Comparison of ENCODE assay signal across 9 mouse cellular contexts in genomic region chr2:18032538-18032895, GRCm38 (mm10). TPM values are rescaled to one million over a fixed set of nuclear protein-coding genes. Genes with fewer than 3 reads are reported as not detected.
DNase-seq lines count a peak whose midpoint lies in the region; ATAC-seq and TF ChIP-seq lines count a peak whose summit lies in the region.
"Had no signal": no experiment of that assay in that cellular context is flagged by ENCODE, and none has a peak within 500 bp of the region (broad histone marks: within the 10 kb centered on the region; RNA-seq: fewer than 3 reads in every experiment).

No protein-coding gene starts in this region.

- no peaks in the 10 kb centered on the region for H3K36me3 ChIP-seq in midbrain, embryonic 10.5 days
- H3K36me3 ChIP-seq in midbrain, embryonic 15.5 days (replicated peaks) = no peaks in the 10 kb centered on the region
- no peaks in the 10 kb centered on the region for H3K36me3 ChIP-seq in heart, postnatal 0 days (replicated peaks; ENCODE audit: control insufficient read depth, insufficient read depth, low read length)

- peak; percentile 45 for DNase-seq in midbrain, embryonic 10.5 days (ENCODE audit: low spot score)
- DNase-seq in heart, postnatal 0 days (ENCODE audit: low spot score) = peak; percentile 5
- DNase-seq in kidney, postnatal 14 days = peak; percentile 54
- peak; percentile 38 for DNase-seq in retina, postnatal 1 day
- DNase-seq in cerebellum, postnatal 10 days = no peak
- no peak for DNase-seq in layer of hippocampus, postnatal 25 days (ENCODE audit: extremely low spot score in 1 of 2, low spot score in 1 of 2)
- DNase-seq: lung, postnatal 36 days had no signal

- no peaks in the 10 kb centered on the region for H3K27me3 ChIP-seq in midbrain, embryonic 10.5 days (ENCODE audit: low read depth, poor library complexity, severe bottlenecking)
- no peaks in the 10 kb centered on the region for H3K27me3 ChIP-seq in midbrain, embryonic 15.5 days (replicated peaks)
- H3K27me3 ChIP-seq in heart, postnatal 0 days (ENCODE audit: control insufficient read depth, insufficient read depth, low read length) = no peaks in the 10 kb centered on the region

- no peak overlapping the region for H3K4me2 ChIP-seq in midbrain, embryonic 15.5 days
- H3K4me2 ChIP-seq in heart, postnatal 0 days (ENCODE audit: low read depth, low read length) = peak overlapping the region; percentile 78

- WGBS in midbrain, embryonic 10.5 days = 25% methylated on average over 5 of the region's 5 CpGs
- 37% methylated on average over 5 of the region's 5 CpGs for WGBS in midbrain, embryonic 15.5 days
- WGBS in heart, postnatal 0 days = 79% methylated on average over 5 of the region's 5 CpGs

- no peak for TF ChIP-seq CTCF in heart, postnatal 0 days (IDR thresholded peaks at IDR 0.05; ENCODE audit: low read depth)

- peak overlapping the region; percentile 100 for H3K27ac ChIP-seq in midbrain, embryonic 10.5 days (replicated peaks)
- no peak overlapping the region for H3K27ac ChIP-seq in midbrain, embryonic 15.5 days
- H3K27ac ChIP-seq in heart, postnatal 0 days (ENCODE audit: low read depth) = no peak overlapping the region

- peak overlapping the region; percentile 86 for H3K4me3 ChIP-seq in midbrain, embryonic 10.5 days
- H3K4me3 ChIP-seq in midbrain, embryonic 15.5 days = no peak overlapping the region
- no peak overlapping the region for H3K4me3 ChIP-seq in heart, postnatal 0 days (ENCODE audit: low read depth, low read length)

- H3K9me3 ChIP-seq in midbrain, embryonic 10.5 days (replicated peaks) = no peaks in the 10 kb centered on the region
- no peaks in the 10 kb centered on the region for H3K9me3 ChIP-seq in midbrain, embryonic 15.5 days
- H3K9me3 ChIP-seq in heart, postnatal 0 days (replicated peaks; ENCODE audit: control insufficient read depth, low read length) = no peaks in the 10 kb centered on the region

- peaks cover 82% of the 10 kb centered on the region for H3K4me1 ChIP-seq in midbrain, embryonic 10.5 days
- H3K4me1 ChIP-seq in midbrain, embryonic 15.5 days = peaks cover 40% of the 10 kb centered on the region
- peaks cover 8% of the 10 kb centered on the region; the same call in 1 of the 2 replicates for H3K4me1 ChIP-seq in heart, postnatal 0 days (ENCODE audit: control insufficient read depth, insufficient read depth)

- TF ChIP-seq EP300 in heart, postnatal 0 days (IDR thresholded peaks at IDR 0.05; ENCODE audit: low read depth) = no peak

- no peak overlapping the region for H3K9ac ChIP-seq in midbrain, embryonic 15.5 days
- H3K9ac ChIP-seq in heart, postnatal 0 days (replicated peaks; ENCODE audit: low read depth, low read length) = no peak overlapping the region; the same call in 1 of the 2 replicates

- ATAC-seq in midbrain, embryonic 15.5 days (replicated peaks) = no peak
- no peak for ATAC-seq in heart, postnatal 0 days (ENCODE audit: insufficient read depth, low read depth)

RNA-seq across cellular contexts. Expression of gene A930004D18Rik, which starts 5.0 kb away (rescaled TPM):
- 25.0 and 25.1 TPM in 2 replicates for polyA plus RNA-seq in midbrain, embryonic 10.5 days (2016; fragmentation: Nextera tagmentation; extraction: Ambion mirVana)
- 8.1 and 11.8 TPM in 2 replicates for polyA plus RNA-seq in midbrain, embryonic 15.5 days (2015; fragmentation: Nextera tagmentation; extraction: Ambion mirVana)
- total RNA-seq in heart, postnatal 0 days (2014; rRNA removed; ENCODE audit: low replicate concordance) = 3.5 and 7.8 TPM in 2 replicates
- polyA plus RNA-seq in heart, postnatal 0 days (2015; fragmentation: Nextera tagmentation; extraction: Ambion mirVana) = 6.9 and 8.4 TPM in 2 replicates
- total RNA-seq in layer of hippocampus, postnatal 25 days (2021) = 1 to 10 TPM; 2.7 to 3.3 TPM

RNA-seq across cellular contexts. Expression of gene Skida1, which starts 16.3 kb away (rescaled TPM):
- 19.3 and 22.7 TPM in 2 replicates for polyA plus RNA-seq in midbrain, embryonic 10.5 days (2016; fragmentation: Nextera tagmentation; extraction: Ambion mirVana)
- polyA plus RNA-seq in midbrain, embryonic 15.5 days (2015; fragmentation: Nextera tagmentation; extraction: Ambion mirVana) = 8.1 and 9.0 TPM in 2 replicates
- total RNA-seq in heart, postnatal 0 days (2014; rRNA removed; ENCODE audit: low replicate concordance) = 4.4 and 7.1 TPM in 2 replicates
- polyA plus RNA-seq in heart, postnatal 0 days (2015; fragmentation: Nextera tagmentation; extraction: Ambion mirVana) = 2.2 and 2.4 TPM in 2 replicates
- total RNA-seq in layer of hippocampus, postnatal 25 days (2021) = 10 to 100 TPM; 14.6 to 17.0 TPM

RNA-seq across cellular contexts. Expression of gene Mllt10, which starts 22.5 kb away (rescaled TPM):
- polyA plus RNA-seq in midbrain, embryonic 10.5 days (2016; fragmentation: Nextera tagmentation; extraction: Ambion mirVana) = 66.9 and 71.0 TPM in 2 replicates
- polyA plus RNA-seq in midbrain, embryonic 15.5 days (2015; fragmentation: Nextera tagmentation; extraction: Ambion mirVana) = 49.9 and 53.1 TPM in 2 replicates
- total RNA-seq in heart, postnatal 0 days (2014; rRNA removed; ENCODE audit: low replicate concordance) = 14.8 and 25.6 TPM in 2 replicates
- polyA plus RNA-seq in heart, postnatal 0 days (2015; fragmentation: Nextera tagmentation; extraction: Ambion mirVana) = 22.1 and 24.8 TPM in 2 replicates
- total RNA-seq in layer of hippocampus, postnatal 25 days (2021) = 10 to 100 TPM; 53.0 to 58.9 TPM

RNA-seq across cellular contexts. Expression of gene H2al2a, which starts 35.8 kb away (rescaled TPM):
- not detected in 2 replicates for polyA plus RNA-seq in midbrain, embryonic 10.5 days (2016; fragmentation: Nextera tagmentation; extraction: Ambion mirVana)
- not detected in 2 replicates for polyA plus RNA-seq in midbrain, embryonic 15.5 days (2015; fragmentation: Nextera tagmentation; extraction: Ambion mirVana)
- total RNA-seq in heart, postnatal 0 days (2014; rRNA removed; ENCODE audit: low replicate concordance) = not detected in 2 replicates
- polyA plus RNA-seq in heart, postnatal 0 days (2015; fragmentation: Nextera tagmentation; extraction: Ambion mirVana) = not detected in 2 replicates
- total RNA-seq in layer of hippocampus, postnatal 25 days (2021) = not detected
- total RNA-seq: layer of hippocampus, adult 18-20 months had no signal

Comparison
In these comparisons a context has a peak if more than half of its experiments do, and no peak if none do; other contexts are left out.
1. DNase-seq: peak in midbrain, embryonic 10.5 days (single experiment), heart, postnatal 0 days (single experiment), kidney, postnatal 14 days (single experiment) and retina, postnatal 1 day (single experiment); none in cerebellum, postnatal 10 days (0 of 2) and layer of hippocampus, postnatal 25 days (0 of 2).